Mouse (Mus musculus): ENCODE data around the gene Mesd.
A peak's percentile ranks its signal among the peaks of the same experiment; 100 is the strongest.

GRCm38 (mm10) chr7:83914566-83914965 is 30.3 kb downstream of the Mesd start:
- peak; percentile 94 for TF ChIP-seq CTCF (IDR thresholded peaks at IDR 0.05; ENCODE audit: low read depth)
- TF ChIP-seq EP300 (IDR thresholded peaks at IDR 0.05; ENCODE audit: low read depth), result no peak
